In the genomic region with DNA sequence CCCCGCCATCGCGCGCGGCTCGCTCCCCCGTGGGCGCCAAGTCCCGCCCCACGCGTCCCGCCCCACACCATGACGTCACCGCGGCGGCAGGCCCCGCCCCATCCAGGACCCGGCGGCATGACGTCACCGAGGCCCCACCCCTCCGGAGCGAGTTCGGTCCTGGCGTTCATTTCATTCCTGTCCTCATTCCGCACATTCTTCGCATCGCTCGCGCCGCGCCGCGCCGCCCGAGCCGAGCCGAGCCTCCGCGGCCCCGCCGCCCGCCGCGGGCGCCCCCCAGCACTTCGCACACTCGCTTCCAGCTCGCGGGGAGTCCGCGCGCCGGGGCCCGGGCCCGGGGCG, we compare ENCODE assay signal across 7 mouse cellular contexts. TPM values are rescaled to one million over a fixed set of nuclear protein-coding genes. Genes with fewer than 3 reads are reported as not detected.
DNase-seq lines count a peak whose midpoint lies in the region; ATAC-seq and TF ChIP-seq lines count a peak whose summit lies in the region.

Gene Tead1 (plus strand): TSS at position 148 of the 342 bp plus-strand sequence.

- H3K27me3 ChIP-seq in embryonic facial prominence, embryonic 11.5 days (ENCODE audit: control insufficient read depth, insufficient read depth, low read length): no peaks in the 10 kb centered on the region
- H3K27me3 ChIP-seq in limb, embryonic 11.5 days (ENCODE audit: control insufficient read depth, insufficient read depth, low read length): no peaks in the 10 kb centered on the region
- H3K27me3 ChIP-seq in midbrain, embryonic 14.5 days (ENCODE audit: control insufficient read depth, insufficient read depth, low read length): no peaks in the 10 kb centered on the region

- 5% methylated on average over 57 of the region's 57 CpGs for WGBS in bone marrow, adult 2 months
- WGBS in embryonic facial prominence, embryonic 11.5 days: 0% methylated on average over 54 of the region's 57 CpGs
- WGBS in limb, embryonic 11.5 days: under 1% methylated on average over 36 of the region's 57 CpGs
- WGBS in midbrain, embryonic 14.5 days: under 1% methylated on average over 42 of the region's 57 CpGs

- no peak for TF ChIP-seq POLR2A in bone marrow, adult 2 months (IDR thresholded peaks at IDR 0.05; ENCODE audit: borderline replicate concordance, control insufficient read depth, low read depth, low read length)

- H3K4me2 ChIP-seq in embryonic facial prominence, embryonic 11.5 days (ENCODE audit: low read depth, low read length): peak within 1 kb of the TSS; percentile 85
- peak within 1 kb of the TSS; percentile 91 for H3K4me2 ChIP-seq in limb, embryonic 11.5 days (ENCODE audit: low read depth, severe bottlenecking)
- H3K4me2 ChIP-seq in midbrain, embryonic 14.5 days (ENCODE audit: low read length): peak within 1 kb of the TSS; percentile 91

- H3K4me3 ChIP-seq in bone marrow, adult 2 months (replicated peaks; ENCODE audit: control insufficient read depth, low read depth, low read length): peak within 1 kb of the TSS; percentile 14
- peak within 1 kb of the TSS; percentile 96 for H3K4me3 ChIP-seq in embryonic facial prominence, embryonic 11.5 days (ENCODE audit: low read depth, low read length)
- peak within 1 kb of the TSS; percentile 95 for H3K4me3 ChIP-seq in limb, embryonic 11.5 days (ENCODE audit: low read depth, low read length)
- H3K4me3 ChIP-seq in midbrain, embryonic 14.5 days (replicated peaks; ENCODE audit: low read depth, low read length): peak within 1 kb of the TSS; percentile 80

- peak within 1 kb of the TSS; percentile 98 for H3K9ac ChIP-seq in embryonic facial prominence, embryonic 11.5 days (replicated peaks; ENCODE audit: low read length)
- peak within 1 kb of the TSS; percentile 95 for H3K9ac ChIP-seq in limb, embryonic 11.5 days (ENCODE audit: low read length)
- peak within 1 kb of the TSS; percentile 70 for H3K9ac ChIP-seq in midbrain, embryonic 14.5 days (replicated peaks; ENCODE audit: low read length)

- no peaks in the 10 kb centered on the region for H3K4me1 ChIP-seq in bone marrow, adult 2 months (ENCODE audit: control insufficient read depth, insufficient read depth, low read length)
- no peaks in the 10 kb centered on the region for H3K4me1 ChIP-seq in embryonic facial prominence, embryonic 11.5 days (ENCODE audit: control insufficient read depth, insufficient read depth, low read length)
- H3K4me1 ChIP-seq in limb, embryonic 11.5 days (ENCODE audit: control insufficient read depth, insufficient read depth, low read length): peaks cover 8% of the 10 kb centered on the region; the same call in 1 of the 2 replicates
- peaks cover 14% of the 10 kb centered on the region for H3K4me1 ChIP-seq in midbrain, embryonic 14.5 days (ENCODE audit: control insufficient read depth, insufficient read depth, low read length)

- DNase-seq in embryonic facial prominence, embryonic 11.5 days (ENCODE audit: low spot score): peak; percentile 95
- DNase-seq in heart, adult 18-20 months: peak; percentile 94 to 99
- DNase-seq in kidney, adult 18-20 months: peak; percentile 96
- DNase-seq in limb, embryonic 11.5 days (ENCODE audit: low spot score): peak; percentile 99
- peak; percentile 96 for DNase-seq in midbrain, embryonic 14.5 days
- peak; percentile 18 to 40 for DNase-seq in spleen, postnatal 14 days (ENCODE audit: low spot score in 2 of 2)

- no peaks in the 10 kb centered on the region for H3K36me3 ChIP-seq in embryonic facial prominence, embryonic 11.5 days (replicated peaks; ENCODE audit: control insufficient read depth, insufficient read depth, low read depth, low read length)
- H3K36me3 ChIP-seq in limb, embryonic 11.5 days (ENCODE audit: control insufficient read depth, insufficient read depth, low read length): no peaks in the 10 kb centered on the region
- H3K36me3 ChIP-seq in midbrain, embryonic 14.5 days (ENCODE audit: control insufficient read depth, insufficient read depth, low read length): no peaks in the 10 kb centered on the region

- no peaks in the 10 kb centered on the region for H3K9me3 ChIP-seq in embryonic facial prominence, embryonic 11.5 days (replicated peaks; ENCODE audit: control insufficient read depth, low read length)
- no peaks in the 10 kb centered on the region for H3K9me3 ChIP-seq in limb, embryonic 11.5 days (ENCODE audit: control insufficient read depth, low read length)
- no peaks in the 10 kb centered on the region; the same call in 1 of the 2 replicates for H3K9me3 ChIP-seq in midbrain, embryonic 14.5 days (ENCODE audit: control insufficient read depth, low read length)

- peak; percentile 79 for ATAC-seq in embryonic facial prominence, embryonic 11.5 days (replicated peaks; ENCODE audit: insufficient number of reproducible peaks, low FRiP score, low TSS enrichment, low read depth)
- peak; percentile 84; the same call in 1 of the 2 replicates for ATAC-seq in limb, embryonic 11.5 days (ENCODE audit: insufficient number of reproducible peaks, low FRiP score, low TSS enrichment, low read depth)
- ATAC-seq in midbrain, embryonic 14.5 days (ENCODE audit: low FRiP score, low TSS enrichment): peak; percentile 93

- no peak for TF ChIP-seq CTCF in bone marrow, adult 2 months (IDR thresholded peaks at IDR 0.05; ENCODE audit: control insufficient read depth, insufficient read depth, low read length)

- H3K27ac ChIP-seq in bone marrow, adult 2 months (ENCODE audit: control insufficient read depth, insufficient read depth, low read depth, low read length, poor library complexity): peak within 1 kb of the TSS; percentile 9; the same call in 1 of the 2 replicates
- H3K27ac ChIP-seq in embryonic facial prominence, embryonic 11.5 days (replicated peaks; ENCODE audit: low read depth, low read length): peak within 1 kb of the TSS; percentile 91
- H3K27ac ChIP-seq in limb, embryonic 11.5 days (replicated peaks; ENCODE audit: low read depth, low read length): peak within 1 kb of the TSS; percentile 89
- peak within 1 kb of the TSS; percentile 80 for H3K27ac ChIP-seq in midbrain, embryonic 14.5 days (replicated peaks; ENCODE audit: low read depth, low read length)

RNA-seq across cellular contexts. Expression of gene Tead1, which starts in this region (rescaled TPM):
- polyA plus RNA-seq in bone marrow, adult 2 months (2011; ENCODE audit: insufficient read depth, insufficient read length, low replicate concordance, missing spikeins): 1.4 and 3.0 TPM in 2 replicates
- 14.4 and 16.7 TPM in 2 replicates for polyA plus RNA-seq in embryonic facial prominence, embryonic 11.5 days (2014; fragmentation: Nextera tagmentation; extraction: Ambion mirVana)
- 100 to 1,000 TPM; 152 to 155 TPM for total RNA-seq in heart, adult 18-20 months (2021)
- polyA plus RNA-seq in limb, embryonic 11.5 days (2014; fragmentation: Nextera tagmentation; extraction: Ambion mirVana): 17.8 and 18.3 TPM in 2 replicates
- 10.6 and 10.7 TPM in 2 replicates for polyA plus RNA-seq in midbrain, embryonic 14.5 days (2014; fragmentation: Nextera tagmentation; extraction: Ambion mirVana)

Comparison
In these comparisons a context has a peak if more than half of its experiments do, and no peak if none do; other contexts are left out.
1. Peak in every context shown above with its lines: DNase-seq, ATAC-seq, H3K4me3 ChIP-seq and H3K27ac ChIP-seq.
2. H3K27ac ChIP-seq: peak in every context shown above with its lines; median percentile 91 in embryonic facial prominence, embryonic 11.5 days; 89 in limb, embryonic 11.5 days; 80 in midbrain, embryonic 14.5 days; 9 in bone marrow, adult 2 months.
3. H3K4me3 ChIP-seq: peak in every context shown above with its lines; median percentile 96 in embryonic facial prominence, embryonic 11.5 days; 95 in limb, embryonic 11.5 days; 80 in midbrain, embryonic 14.5 days; 14 in bone marrow, adult 2 months.
4. DNase-seq: peak in every context shown above with its lines; median percentile 99 in limb, embryonic 11.5 days; 96 in heart, adult 18-20 months; 96 in kidney, adult 18-20 months; 96 in midbrain, embryonic 14.5 days; 95 in embryonic facial prominence, embryonic 11.5 days; 29 in spleen, postnatal 14 days.